Mouse (Mus musculus) testis, adult 2 months (tissue): ENCODE measurements around the gene Xylt1. TPM values are rescaled to one million over a fixed set of nuclear protein-coding genes. Genes with fewer than 3 reads are reported as not detected.

Source experiments
- H3K27ac ChIP-seq: fragments of 200-500 bp; 2 replicates; pipeline ENCODE4 v1.5.1; 2012; ENCODE audit warnings: low read depth, low read length; ENCODE audit not compliant: control insufficient read depth, insufficient read depth
- H3K27me3 ChIP-seq: fragments of 200-500 bp; 2 replicates; pipeline ENCODE4 v1.6.1; 2012; ENCODE audit warnings: mild to moderate bottlenecking, low read length, moderate library complexity; ENCODE audit not compliant: control insufficient read depth, insufficient read depth
- H3K36me3 ChIP-seq: fragments of 200-500 bp; 2 replicates; pipeline ENCODE4 v1.6.1; 2012; ENCODE audit warnings: mild to moderate bottlenecking, low read length; ENCODE audit not compliant: control insufficient read depth, insufficient read depth
- H3K4me1 ChIP-seq: fragments of 200-500 bp; 2 replicates; pipeline ENCODE4 v1.6.1; 2012; ENCODE audit warnings: low read length; ENCODE audit not compliant: control insufficient read depth, insufficient read depth
- H3K4me3 ChIP-seq: fragments of 200-500 bp; 2 replicates; pipeline ENCODE4 v1.5.1; 2012; ENCODE audit warnings: low read depth, mild to moderate bottlenecking, low read length, moderate library complexity, mixed read lengths; ENCODE audit not compliant: control insufficient read depth
- CTCF ChIP-seq: fragments of 200-500 bp; IDR thresholded peaks from 2 replicates; pipeline ENCODE4 v1.5.1; 2012; ENCODE audit warnings: low read depth, mild to moderate bottlenecking, inconsistent platforms, low read length, moderate library complexity; ENCODE audit not compliant: control insufficient read depth, insufficient read depth, insufficient replicate concordance
- POLR2A ChIP-seq: fragments of 200-500 bp; IDR thresholded peaks from 2 replicates; pipeline ENCODE4 v1.6.1; 2012; ENCODE audit warnings: low read depth, mild to moderate bottlenecking, inconsistent platforms, low read length, moderate library complexity; ENCODE audit not compliant: control insufficient read depth
- polyA plus RNA-seq: library from polyadenylated mRNA; depleted of rRNA; stranded (reverse); fragments of >200 nt; gene quantifications from 2 replicates; pipeline ENCODE4 v1.2.3, GENCODE M21; 2012

Gene Xylt1
- polyA plus RNA-seq, 1 experiment, result 0.79 TPM

DNA sequence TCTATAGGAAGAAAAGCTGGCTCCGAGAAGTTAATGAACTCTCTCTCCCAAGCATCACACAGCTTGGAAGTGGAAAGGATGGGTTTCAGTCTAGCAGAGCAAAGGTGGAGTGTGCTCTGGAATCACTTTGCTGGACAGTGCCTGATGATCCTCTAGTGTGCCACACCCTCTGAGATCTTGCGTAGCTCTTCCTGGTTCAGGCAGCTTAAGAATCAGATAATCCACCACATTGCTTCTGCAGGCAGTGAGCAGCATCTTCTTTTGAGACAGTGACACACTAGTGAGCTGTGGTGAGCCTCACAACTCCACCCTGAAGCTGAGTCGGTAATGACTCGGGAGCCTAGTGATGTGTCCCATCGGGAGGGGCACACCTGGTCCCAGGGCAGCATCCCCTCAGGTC lies 159.2 kb downstream of the Xylt1 start:
- H3K36me3 ChIP-seq, result no peaks in the 10 kb centered on the region
- no peak overlapping the region for H3K4me3 ChIP-seq
- no peaks in the 10 kb centered on the region for H3K4me1 ChIP-seq
- H3K27me3 ChIP-seq, result no peaks in the 10 kb centered on the region
- H3K27ac ChIP-seq, result no peak overlapping the region
- TF ChIP-seq POLR2A, result no peak
- TF ChIP-seq CTCF, result no peak

DNA sequence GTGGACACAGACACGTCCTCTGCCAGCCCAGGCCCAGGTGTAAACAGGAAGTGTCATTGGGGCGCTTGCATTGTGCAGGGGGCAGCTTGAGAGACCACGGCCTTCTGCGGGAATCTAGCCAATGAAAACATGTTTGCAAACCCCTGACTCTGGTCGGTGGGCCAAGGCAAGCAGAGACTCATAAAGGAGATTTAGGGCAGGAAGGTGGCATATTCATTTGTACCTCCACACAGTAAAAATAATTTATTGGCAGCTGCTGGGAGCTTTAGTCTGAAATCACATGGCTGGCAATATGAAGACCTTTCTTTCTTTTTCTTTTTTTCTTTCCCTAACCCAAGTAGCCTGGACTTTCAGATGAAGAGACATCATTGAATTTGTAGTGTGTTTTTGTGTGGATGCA lies 159.6 kb downstream of the Xylt1 start:
- Histone ChIP-seq H3K36me3 (no peaks in the 10 kb centered on the region), H3K27me3 (no peaks in the 10 kb centered on the region), H3K27ac (no peak overlapping the region), H3K4me3 (no peak overlapping the region), H3K4me1 (no peaks in the 10 kb centered on the region)
- no peak for TF ChIP-seq POLR2A

DNA sequence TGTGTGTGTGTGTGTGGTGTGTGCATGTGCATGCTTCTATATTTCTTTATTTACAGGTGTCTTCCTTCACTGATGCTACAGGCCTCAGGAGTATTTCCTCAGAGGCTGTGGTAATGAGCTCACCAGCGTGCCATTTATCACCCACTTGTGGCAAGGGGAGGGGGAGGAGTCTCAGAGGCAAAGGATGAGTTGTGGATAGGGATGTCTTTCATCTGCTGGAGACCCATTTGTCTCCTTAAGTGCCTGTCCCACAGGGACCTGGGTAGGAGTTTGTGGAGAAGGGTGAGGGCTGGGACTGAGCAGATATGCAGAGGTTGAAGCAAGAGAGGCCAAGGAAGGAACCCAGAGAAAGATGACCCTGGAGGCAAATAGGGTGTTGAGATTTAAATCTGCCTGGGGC lies 160.3 kb downstream of the Xylt1 start:
- Histone ChIP-seq H3K36me3 (no peaks in the 10 kb centered on the region), H3K4me1 (no peaks in the 10 kb centered on the region), H3K27ac (no peak overlapping the region), H3K4me3 (no peak overlapping the region), H3K27me3 (no peaks in the 10 kb centered on the region)
- TF ChIP-seq POLR2A (no peak), CTCF (no peak)

DNA sequence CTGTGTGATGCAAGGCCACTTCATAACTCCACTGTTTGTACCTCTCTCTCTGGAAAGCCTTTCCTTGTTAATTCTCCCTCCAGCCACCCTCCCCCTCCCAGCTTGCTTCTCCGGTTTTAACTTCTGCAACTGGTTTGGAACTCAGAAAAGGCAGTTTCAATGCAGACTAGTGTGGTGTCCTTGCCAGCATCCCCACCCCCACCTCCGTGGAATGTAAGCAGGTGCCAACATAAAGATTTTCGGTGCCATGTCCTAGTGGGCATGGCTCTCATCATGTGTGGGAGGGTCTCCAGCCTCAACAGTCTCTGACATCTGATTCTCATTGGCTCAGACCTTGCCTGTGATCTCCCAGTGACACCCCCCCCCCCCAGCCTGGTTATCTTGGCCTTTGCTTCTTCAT lies 160.9 kb downstream of the Xylt1 start:
- no peak for TF ChIP-seq CTCF
- TF ChIP-seq POLR2A, result no peak
- Histone ChIP-seq H3K4me3 (no peak overlapping the region), H3K27me3 (no peaks in the 10 kb centered on the region), H3K4me1 (no peaks in the 10 kb centered on the region), H3K36me3 (no peaks in the 10 kb centered on the region), H3K27ac (no peak overlapping the region)

DNA sequence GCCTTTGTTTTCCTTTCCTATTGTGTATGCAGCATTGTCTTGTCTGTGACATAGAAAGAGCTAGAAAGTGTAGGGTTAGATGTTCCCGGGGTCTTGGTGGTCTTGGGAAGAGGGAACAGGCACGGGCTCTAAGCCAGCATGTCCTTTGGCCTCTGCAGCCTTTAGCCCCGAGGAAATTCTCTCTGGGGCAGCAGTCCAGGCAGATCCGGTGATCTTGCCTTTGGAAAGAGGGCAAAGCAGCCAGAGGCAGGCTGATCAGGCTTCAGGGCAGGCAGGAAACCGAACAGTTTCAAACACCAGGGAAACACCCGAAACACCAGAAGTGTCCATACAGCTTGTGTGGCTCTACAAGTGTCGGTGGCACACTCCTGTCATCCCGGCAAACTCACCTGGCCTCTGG lies 162.3 kb downstream of the Xylt1 start:
- H3K4me3 ChIP-seq, result no peak overlapping the region
- TF ChIP-seq POLR2A (no peak), CTCF (no peak)
- H3K4me1 ChIP-seq, result no peaks in the 10 kb centered on the region
- no peaks in the 10 kb centered on the region for H3K36me3 ChIP-seq
- H3K27ac ChIP-seq, result no peak overlapping the region
- H3K27me3 ChIP-seq, result no peaks in the 10 kb centered on the region

DNA sequence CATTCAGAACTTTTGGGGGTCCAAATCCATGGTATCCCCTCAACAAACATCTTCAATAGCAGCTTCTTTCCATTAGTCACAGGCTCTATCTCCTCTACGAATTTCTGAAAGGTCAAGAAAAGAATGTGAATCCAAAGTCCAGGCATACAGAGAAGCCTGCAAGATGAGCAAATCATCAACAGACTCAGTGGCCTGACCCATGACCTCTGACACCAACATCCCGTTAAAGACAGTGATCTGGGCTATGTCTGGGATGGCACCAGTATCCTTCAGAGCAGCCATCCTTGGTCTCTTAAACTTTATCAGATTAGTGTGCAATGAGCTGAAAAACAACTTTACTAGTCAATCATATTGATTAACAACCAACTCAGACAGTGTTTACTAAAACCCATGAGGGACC lies 163.3 kb downstream of the Xylt1 start:
- Histone ChIP-seq H3K4me3 (no peak overlapping the region), H3K27me3 (no peaks in the 10 kb centered on the region), H3K27ac (no peak overlapping the region), H3K4me1 (no peaks in the 10 kb centered on the region), H3K36me3 (no peaks in the 10 kb centered on the region)
- TF ChIP-seq POLR2A, result no peak
- TF ChIP-seq CTCF, result no peak

DNA sequence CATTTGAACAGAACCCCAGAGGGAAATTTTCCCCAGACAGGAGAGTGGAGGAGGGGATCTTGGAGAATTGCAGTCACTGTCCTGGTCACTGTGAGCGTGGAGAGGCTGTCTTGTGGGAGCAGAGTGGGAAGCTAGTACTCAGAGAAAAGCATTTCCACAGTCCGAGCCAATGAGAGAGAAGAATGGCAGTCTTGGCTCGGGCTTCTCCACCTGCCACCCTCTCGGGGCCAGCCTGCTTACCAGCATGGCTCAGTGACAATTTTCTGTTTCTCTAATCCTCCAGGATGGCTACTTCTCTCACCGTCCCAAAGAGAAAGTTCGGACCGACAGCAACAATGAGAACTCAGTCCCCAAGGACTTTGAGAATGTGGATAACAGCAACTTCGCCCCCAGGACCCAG lies 167.5 kb downstream of the Xylt1 start:
- Histone ChIP-seq H3K36me3 (no peaks in the 10 kb centered on the region), H3K27ac (no peak overlapping the region), H3K27me3 (no peaks in the 10 kb centered on the region), H3K4me1 (no peaks in the 10 kb centered on the region), H3K4me3 (no peak overlapping the region)
- TF ChIP-seq POLR2A (no peak), CTCF (no peak)

DNA sequence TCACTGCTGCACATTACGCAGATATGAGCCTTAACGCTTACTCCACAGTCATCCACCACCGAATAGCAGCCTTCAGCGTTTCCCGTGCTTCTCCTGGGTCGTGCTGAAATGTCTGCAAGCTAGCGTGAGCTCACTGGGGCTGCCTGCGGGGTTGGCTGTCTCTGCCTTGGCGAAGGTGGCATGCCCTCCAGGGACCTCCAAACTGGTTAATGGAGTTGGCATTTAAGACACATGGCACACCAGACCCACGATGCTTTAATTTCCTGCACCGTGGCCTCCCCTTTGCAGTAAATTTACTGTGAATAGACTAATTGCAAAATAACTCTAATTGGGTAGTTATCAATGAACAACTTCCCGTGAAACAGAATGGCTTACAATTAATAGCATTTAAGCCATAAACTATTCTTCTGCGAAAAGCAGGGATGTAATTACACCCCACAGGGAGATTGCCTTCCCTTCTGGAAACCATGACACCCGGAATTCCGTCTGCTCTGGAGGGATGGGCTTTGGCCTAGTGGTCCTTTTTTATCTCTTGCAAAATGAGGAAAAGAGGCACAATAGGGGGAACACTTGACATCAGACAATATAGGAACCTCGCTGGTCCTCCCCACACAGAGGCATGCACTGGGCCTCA lies 170.3 kb downstream of the Xylt1 start:
- H3K36me3 ChIP-seq, result no peaks in the 10 kb centered on the region
- H3K4me3 ChIP-seq, result no peak overlapping the region
- TF ChIP-seq POLR2A, result no peak
- no peak for TF ChIP-seq CTCF
- H3K27me3 ChIP-seq, result no peaks in the 10 kb centered on the region
- no peak overlapping the region for H3K27ac ChIP-seq
- H3K4me1 ChIP-seq, result no peaks in the 10 kb centered on the region
